Mouse (Mus musculus) induced T-regulatory cell, adult 2 months (primary cell): ENCODE results near the gene Gm10985.

Experiments
- DNase-seq: peaks from one replicate; pipeline ENCODE4 v3.0.0-alpha.2; 2012; ENCODE audit warnings: low read depth

Gene Gm10985

DNA sequence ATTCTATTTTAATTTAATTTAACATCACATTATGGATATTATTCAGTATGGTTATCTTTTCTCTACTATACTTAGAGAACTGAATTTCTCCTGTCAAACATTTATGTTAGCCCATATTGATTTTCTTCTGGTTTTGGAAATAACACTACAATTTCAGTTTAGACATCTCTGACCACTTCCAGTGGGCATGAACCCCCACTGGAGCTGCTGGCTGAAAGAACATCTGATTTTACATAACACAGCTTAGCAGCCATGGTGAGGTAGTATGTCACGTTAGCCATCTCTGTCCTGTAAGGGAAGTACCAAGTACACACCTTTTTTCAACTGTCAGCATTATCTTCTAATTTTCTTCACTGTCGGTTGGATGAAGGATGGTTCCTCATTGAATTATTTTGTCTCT lies at the start of gene Gm10985:
Gene Gm10985, plus strand, starts transcription at position 301 of the 400 bp plus-strand sequence.
- DNase-seq = no peak

DNA sequence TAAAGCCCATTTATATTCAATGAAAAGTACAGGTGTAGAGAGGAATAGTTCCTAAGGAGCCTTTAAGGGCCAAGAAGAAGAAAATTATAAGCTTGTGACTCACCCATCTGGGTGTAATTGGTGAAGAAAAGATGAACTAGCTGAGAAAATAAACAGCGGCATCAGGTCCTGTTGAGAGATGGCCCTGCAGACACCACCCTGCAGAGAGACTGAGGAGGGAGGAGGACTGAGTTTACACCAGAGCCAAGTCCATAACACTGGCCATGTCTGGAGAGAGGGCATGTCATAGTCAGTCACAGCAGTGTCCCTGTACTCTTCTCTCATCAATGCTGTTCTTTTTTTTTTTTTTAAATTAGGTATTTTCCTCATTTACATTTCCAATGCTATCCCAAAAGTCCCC lies 48.0 kb upstream of the Gm10985 start:
- DNase-seq = no peak

DNA sequence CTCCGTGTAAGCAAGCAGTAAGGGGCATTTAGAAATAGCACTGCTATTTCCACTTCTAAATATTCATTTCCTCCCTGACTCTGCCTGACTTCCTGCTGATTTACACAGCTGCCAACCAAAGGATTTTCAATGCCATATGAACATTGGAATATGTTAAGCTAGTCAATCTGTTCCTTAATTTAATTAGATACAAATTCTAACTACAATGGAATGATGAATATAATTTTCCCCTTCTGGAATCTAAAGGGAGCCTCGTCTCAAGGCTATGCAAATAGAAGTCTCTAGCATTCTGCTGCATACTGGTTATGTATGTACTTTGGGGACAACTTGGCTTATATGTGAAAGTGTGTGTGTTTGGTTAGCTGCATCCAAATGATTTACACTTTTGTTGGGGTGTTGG lies 45.2 kb upstream of the Gm10985 start:
- DNase-seq = no peak

DNA sequence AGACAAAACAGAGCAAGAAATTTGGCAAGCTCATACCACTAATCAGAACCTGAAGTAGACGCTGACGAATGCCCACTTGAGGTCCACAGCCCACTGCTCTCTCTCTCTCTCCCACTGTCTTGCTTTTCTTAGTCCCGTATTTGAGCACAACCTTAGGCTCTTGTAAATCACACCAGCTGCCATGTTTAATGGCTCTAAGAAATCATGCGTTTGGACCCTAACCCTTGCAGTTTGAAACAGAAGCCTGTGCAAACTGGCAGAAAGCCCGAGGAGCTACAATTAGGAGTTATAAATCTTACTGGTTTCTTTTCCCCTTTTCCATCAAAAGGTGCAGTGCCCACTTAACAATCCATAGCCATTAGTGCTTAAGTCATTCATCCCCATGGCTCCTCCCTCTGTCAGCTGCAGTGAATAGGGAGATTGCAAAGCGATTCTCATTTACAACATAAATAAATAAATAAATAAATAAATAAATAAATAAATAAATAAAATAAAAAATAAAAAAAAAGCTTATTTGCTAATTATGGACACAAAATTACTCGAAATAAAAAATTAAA lies 31.4 kb upstream of the Gm10985 start:
- no peak for DNase-seq

DNA sequence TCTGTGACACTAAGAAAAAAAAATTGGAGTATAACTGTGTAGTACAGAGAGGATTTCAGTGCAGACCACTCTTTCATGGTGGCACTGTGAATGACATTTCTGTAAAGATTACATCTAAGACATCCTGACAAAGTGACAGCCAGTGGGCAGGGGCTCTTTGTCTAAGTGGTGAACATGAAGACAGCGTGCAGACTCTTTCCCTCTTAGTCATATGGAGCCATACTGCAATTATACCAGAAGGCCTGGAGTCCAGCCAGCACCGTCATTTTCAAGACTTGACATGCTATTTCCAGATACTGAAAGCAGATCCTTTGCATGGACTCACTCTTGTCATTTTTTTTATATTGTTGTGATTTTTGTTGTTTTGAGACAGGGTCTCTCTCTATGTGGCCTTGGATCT lies 10.6 kb upstream of the Gm10985 start:
- DNase-seq = no peak

DNA sequence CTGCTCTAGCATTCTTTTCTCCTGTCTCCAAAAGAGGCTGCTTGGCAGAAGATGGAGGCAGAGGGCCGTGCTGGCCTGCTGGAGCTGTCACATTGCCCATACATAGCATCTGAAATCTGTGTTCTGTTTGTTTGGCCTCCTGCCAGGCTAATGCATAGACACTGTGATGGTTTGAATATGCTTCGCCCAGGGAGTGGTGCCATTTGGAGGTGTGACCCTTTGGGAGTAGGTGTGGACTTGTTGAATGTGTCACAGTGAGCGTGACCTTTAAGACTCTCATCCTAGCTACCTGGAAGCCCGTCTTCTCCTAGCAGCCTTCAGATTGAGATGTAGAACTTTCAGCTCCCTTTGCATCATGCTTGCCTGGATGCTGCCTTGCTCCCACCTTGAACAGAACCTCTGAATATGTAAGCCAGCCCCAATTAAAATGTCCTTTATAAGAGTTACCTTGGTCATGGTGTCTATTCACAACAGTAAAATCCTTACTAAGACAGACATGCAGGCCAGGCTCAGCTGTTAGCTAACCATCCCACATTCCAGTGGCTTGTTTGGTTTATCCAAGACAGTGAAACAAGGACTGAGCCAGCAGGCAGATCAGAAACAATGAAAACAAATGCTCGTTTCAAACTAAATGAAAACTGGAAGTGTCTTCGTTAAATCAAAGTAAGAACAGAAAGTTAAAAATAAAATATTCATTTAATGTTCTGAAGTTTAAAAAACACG lies 1.5 kb downstream of the Gm10985 start:
- no peak for DNase-seq

DNA sequence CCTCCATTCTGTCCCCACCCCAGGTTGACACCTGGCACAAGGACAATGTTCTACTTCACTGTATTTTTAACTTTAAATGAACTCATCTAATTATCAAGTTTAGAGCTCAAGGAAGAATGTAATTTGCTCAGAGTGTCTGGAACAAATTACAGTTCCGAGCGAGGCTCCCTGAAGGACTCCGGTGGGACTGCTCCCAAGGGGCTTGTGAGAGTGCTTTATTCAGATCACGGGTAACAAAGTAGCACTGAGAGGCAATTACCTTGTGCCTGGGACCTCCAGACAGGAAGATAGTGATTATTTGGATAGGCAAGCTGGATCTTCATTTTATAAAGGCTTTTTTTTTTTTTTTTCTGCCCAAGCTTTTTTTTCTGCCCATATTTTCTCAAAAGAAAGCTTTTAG lies 2.8 kb downstream of the Gm10985 start:
- DNase-seq = no peak

DNA sequence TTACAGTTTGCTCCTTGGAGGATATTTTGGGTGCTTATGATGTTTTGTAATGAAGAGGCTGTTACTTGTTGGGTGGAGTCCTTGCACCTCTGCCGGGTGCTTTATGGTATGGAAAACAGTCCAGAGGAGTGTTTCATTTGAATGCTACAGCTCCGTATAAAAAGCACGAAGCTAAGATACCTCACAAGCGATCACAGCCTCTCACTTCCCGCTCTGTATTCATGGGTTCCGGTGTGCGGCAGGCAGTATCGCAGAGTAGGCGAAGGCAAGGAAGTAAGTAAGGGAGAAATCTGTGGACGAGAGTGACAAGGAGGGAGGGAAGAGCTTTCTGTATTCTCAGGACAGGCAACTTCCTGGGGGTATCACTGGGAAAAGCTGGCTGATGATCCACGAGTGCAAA lies 3.4 kb downstream of the Gm10985 start:
- DNase-seq = no peak

DNA sequence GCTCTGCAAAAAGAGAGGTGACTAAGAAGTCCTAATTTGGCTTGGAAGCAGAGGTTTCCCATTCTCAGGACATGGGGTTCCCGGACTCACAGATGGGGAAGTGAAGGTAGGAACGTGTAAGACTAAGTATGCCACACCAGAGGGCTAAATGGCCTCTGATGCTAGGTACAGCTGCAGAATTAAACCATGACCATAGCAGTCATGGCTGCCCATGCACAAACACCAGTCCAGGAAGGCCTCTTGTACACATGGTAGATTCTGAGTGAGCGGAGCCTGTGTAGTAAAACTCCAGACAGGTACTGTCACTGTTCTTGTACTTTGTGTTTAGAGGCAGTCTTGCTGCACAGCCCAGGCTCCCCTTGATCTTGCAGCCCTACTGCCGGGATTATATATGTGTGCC lies 9.4 kb downstream of the Gm10985 start:
- no peak for DNase-seq

DNA sequence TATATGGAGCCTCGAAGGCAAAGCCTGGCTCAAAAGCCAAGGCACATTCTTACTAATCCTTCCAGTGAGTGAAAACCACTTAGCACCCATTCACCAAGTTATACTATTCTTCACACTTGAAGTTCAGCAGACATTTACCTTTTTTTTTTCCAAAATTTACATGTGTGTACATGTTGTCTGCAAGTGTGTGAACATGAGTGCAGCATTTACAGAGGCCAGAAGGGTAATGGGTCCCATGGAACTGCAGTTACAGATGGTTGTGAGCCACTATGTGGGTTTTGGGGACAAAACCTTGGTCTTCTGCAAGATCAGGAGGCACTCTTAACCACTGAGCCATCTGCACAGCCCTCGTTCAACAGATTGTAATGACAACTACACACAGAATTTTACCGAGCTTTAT lies 9.9 kb downstream of the Gm10985 start:
- DNase-seq = no peak

DNA sequence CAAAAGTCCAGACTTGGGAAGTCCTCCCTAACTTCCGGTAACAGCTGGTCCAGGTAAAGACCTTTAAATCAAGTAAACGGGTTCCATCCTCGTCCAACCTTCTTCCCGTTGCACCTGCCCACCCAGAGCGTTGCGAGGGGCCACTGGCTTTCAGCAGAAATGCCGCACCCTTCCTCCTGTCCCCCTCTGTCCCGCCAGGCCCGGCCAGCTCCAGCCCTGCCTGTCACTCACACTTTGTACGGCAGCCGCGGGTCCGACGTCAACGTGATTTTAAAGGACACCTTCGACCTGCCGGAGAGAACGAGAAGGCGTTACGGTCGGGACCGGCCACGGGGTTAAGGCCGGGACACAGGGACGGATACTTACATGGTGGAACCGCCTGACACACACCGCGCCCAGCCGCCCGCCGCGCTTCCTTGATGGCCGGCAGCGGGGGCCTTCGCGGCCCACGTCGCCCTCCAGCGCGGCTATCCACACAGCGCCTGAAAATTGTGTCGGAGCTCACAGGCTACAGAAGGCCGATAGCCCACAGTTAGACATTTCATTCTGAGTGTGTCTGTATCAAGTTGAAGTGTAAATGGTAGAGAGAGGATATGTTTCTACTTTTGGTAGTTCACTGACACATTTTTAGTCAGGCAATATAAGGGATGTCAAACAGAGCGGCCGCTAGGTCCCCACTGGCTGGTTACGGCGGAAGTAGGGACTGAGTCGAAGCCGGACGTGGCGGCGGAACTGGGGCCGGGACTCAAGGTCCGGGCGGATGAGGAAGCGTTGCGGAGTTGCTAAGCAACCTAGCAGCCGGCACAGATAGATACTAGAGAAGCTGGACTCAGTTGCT lies 18.7 kb downstream of the Gm10985 start, which contains the start of gene Ufm1:
Gene Ufm1, minus strand, starts transcription at position 448 of the 838 bp plus-strand sequence.
- peak; percentile 94 for DNase-seq

DNA sequence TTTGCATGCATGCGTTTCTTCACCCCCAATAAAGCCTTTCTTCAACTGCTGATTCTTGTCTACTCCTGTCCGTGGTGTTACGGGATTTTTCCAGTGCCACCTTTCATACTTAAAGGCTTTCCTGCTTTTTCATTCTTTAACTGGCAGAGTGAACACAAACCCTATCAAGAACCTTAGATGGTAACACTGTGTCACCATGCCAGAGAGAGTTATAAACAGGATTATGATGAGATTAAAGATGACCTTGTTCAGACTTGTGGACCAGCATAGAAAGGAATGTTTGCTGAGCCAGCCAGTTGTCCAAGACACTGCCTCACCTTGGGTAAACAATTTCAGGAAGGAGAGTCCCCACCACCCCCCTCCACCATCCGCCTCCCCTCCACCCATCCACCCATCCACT lies 23.3 kb downstream of the Gm10985 start:
- no peak for DNase-seq

DNA sequence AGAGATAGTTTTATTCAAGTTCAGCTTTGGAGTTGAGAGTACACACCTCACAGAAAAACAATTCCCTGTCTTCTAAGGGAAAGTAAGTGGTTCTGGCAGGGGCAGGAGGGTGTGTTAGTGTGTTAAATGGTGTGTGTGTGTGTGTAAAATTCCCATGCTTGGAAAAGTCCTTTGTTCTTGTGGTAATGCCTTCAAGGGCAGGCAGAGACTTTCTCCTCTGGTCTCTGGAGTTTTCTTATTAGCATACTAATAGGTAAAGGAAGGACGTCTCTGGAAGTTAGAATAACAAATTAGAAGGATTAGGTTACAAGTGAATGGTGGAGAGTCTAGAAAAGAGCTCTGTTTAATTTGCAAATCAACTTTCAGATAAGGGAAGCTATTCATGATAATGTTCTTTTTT lies 24.4 kb downstream of the Gm10985 start:
- DNase-seq = no peak

DNA sequence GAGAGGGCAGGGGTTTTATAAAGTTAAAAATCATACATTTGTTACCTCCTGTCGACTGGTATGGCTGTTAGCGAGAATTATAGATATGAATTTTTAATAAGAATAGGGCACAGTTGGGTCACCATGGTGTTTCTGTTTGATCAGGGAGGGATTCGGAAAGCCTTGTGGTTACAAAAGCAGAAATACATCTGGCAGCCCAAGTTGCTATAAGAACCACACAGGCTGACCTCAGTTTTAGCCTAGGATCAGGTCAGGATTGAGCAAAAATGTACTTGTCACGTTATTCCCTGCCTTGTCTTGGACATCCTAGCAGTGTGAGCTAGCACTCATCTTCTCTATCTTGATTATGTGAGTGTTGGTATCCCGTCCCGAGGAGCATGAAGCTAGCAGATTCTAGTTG lies 25.6 kb downstream of the Gm10985 start:
- no peak for DNase-seq

DNA sequence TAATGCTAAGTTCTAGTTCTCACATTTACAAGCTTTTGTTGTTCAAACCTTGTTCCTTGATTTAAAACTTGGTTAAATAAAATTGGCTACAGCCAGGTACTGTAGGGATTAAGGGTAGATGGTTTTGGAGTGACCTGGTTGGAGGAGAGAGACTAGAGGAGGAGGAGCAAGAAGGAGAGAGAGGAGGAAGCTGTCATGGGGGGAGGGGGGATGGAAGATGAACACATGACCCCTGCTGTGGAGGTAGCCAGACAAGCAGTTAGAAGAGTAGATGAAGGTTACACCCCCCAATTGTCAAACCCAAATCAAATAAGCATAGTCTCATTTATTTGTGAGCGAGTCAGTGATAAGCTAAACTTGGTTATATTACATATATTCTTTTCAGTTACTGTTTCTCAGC lies 26.7 kb downstream of the Gm10985 start:
- DNase-seq = no peak

DNA sequence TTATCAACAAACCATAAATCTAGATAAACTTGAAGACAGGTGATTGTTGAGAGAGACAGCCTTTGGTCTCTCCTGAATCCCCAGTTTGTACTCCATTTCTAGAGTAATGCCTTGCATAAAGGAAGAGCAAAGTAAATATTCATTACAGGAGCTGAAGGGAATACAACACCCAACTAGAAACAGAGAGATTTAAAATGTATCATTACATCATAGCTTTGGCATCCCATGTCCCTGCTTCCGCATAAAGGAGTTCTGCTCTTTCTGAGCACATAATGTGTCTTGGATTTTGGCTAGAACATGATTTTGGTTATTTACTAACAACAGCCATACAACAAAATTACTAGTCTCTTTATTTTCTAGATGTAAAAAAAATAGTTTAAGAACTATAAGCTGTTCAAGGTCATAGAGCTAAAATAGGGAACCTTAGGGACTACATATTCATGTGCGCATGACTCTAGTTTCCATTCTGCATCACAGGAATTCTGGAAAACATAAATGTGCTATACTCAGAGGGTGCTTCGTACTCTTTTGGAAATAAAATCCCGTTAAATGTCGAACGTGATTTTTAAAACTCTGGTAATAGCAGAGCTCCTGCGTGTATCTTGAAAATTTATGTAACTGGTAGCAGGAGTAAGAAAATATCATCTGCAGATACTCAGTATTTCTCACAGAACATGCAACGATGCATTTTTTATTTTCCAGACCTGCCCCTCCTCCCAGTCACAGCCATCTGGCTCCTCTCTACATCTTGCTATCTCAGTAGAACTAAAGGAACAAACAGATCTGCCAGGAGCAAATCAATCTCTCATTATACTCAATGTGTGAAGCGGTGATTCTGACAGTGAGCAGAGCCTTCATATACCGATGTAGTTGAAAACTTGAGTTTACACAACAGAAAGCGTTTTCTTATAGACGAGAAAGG lies 46.0 kb downstream of the Gm10985 start:
- DNase-seq = no peak
